Mouse (Mus musculus) megakaryocyte, embryonic 14.5 days (primary cell): ENCODE measurements at regions not wholly inside any gene's neighbourhood (a gene's known extent, or its start where the extent isn't known, plus 50 kb on each side); places are given as distances from the start of the nearest gene placed in this dataset.

Experiments
- FLI1 ChIP-seq: IDR thresholded peaks from 2 replicates; pipeline ENCODE4 v1.6.1; 2012; ENCODE audit warnings: low read length, inconsistent platforms, mixed read lengths
- GATA1 ChIP-seq: IDR thresholded peaks from 3 replicates; pipeline ENCODE4 v1.6.1; 2012; ENCODE audit warnings: mixed read lengths, low read length, inconsistent platforms, borderline replicate concordance

- TF ChIP-seq GATA1, result no peak
- no peak for TF ChIP-seq FLI1
These were observed 187.9 kb upstream of the Gpc5 start for GRCm38 (mm10) chr14:114904109-114904508.
